Mouse (Mus musculus) bone marrow macrophage, adult 2 months (primary cell): Measurements from ENCODE around the gene Wdfy3. TPM values are rescaled to one million over a fixed set of nuclear protein-coding genes. Genes with fewer than 3 reads are reported as not detected.

Source experiments
- H3K27ac ChIP-seq: 2 replicates; pipeline ENCODE4 v1.5.1; 2012; ENCODE audit warnings: low read depth, low read length; ENCODE audit not compliant: insufficient read depth
- H3K4me1 ChIP-seq: 2 replicates; pipeline ENCODE4 v1.6.1; 2012; ENCODE audit warnings: low read length; ENCODE audit not compliant: control insufficient read depth, insufficient read depth
- H3K4me3 ChIP-seq: 2 replicates; pipeline ENCODE4 v1.5.1; 2012; ENCODE audit warnings: mild to moderate bottlenecking, low read length, moderate library complexity; ENCODE audit not compliant: insufficient read depth
- CTCF ChIP-seq: IDR thresholded peaks from 2 replicates; pipeline ENCODE4 v1.5.1; 2012; ENCODE audit warnings: low read depth, mild to moderate bottlenecking, low read length, moderate library complexity
- POLR2A ChIP-seq: IDR thresholded peaks from 2 replicates; pipeline ENCODE4 v1.6.1; 2012; ENCODE audit warnings: mild to moderate bottlenecking, low read depth, low read length, borderline replicate concordance
- polyA plus RNA-seq: library from polyadenylated mRNA; stranded (reverse); fragments of >200 nt; gene quantifications from 2 replicates; pipeline ENCODE4 v1.2.4, GENCODE M21; 2012; ENCODE audit not compliant: missing spikeins, insufficient read depth, insufficient read length

The Wdfy3 gene
- polyA plus RNA-seq, 1 experiment = 43.0 TPM

DNA sequence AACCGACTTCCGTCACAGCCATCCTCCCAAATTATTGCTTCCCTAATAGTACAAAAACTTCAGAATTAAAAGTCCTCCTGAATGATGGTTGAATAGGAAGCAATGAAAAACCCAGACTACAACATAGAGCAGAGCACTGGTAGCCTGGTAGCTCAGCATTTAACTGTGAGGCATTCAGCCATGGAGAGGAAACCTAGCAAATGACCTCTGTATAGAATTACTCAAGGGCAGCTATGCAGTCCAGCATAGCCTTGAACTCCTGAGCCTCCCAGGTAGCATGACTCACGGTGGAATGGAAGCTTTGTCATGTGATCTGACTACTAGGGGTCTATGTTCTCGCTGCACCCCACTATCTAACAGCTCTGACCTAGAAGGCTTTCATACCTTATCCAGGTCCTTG, 189.8 kb downstream of the Wdfy3 start:
- no peak overlapping the region for H3K27ac ChIP-seq
- H3K4me3 ChIP-seq = no peak overlapping the region
- no peak for TF ChIP-seq CTCF
- no peak for TF ChIP-seq POLR2A
- H3K4me1 ChIP-seq = no peaks in the 10 kb centered on the region

- TF ChIP-seq POLR2A (no peak), CTCF (no peak)
- no peak overlapping the region for H3K27ac ChIP-seq
These were observed 191.3 kb downstream of the Wdfy3 start for GRCm38 (mm10) chr5:101878403-101878802.

GRCm38 (mm10) chr5:101876185-101876584, 193.5 kb downstream of the Wdfy3 start:
- Histone ChIP-seq H3K4me1 (no peaks in the 10 kb centered on the region), H3K27ac (no peak overlapping the region), H3K4me3 (no peak overlapping the region)
- TF ChIP-seq POLR2A = no peak
- no peak for TF ChIP-seq CTCF

More at GRCm38 (mm10) chr5:101878403-101878802, 191.3 kb downstream of the Wdfy3 start:
- no peaks in the 10 kb centered on the region for H3K4me1 ChIP-seq
- no peak overlapping the region for H3K4me3 ChIP-seq

- peaks cover 2% of the 10 kb centered on the region; the same call in 1 of the 2 replicates for H3K4me1 ChIP-seq
- no peak overlapping the region for H3K27ac ChIP-seq
- H3K4me3 ChIP-seq = no peak overlapping the region
- TF ChIP-seq CTCF (no peak), POLR2A (no peak)
These were observed 203.0 kb downstream of the Wdfy3 start for GRCm38 (mm10) chr5:101866722-101867121.

DNA sequence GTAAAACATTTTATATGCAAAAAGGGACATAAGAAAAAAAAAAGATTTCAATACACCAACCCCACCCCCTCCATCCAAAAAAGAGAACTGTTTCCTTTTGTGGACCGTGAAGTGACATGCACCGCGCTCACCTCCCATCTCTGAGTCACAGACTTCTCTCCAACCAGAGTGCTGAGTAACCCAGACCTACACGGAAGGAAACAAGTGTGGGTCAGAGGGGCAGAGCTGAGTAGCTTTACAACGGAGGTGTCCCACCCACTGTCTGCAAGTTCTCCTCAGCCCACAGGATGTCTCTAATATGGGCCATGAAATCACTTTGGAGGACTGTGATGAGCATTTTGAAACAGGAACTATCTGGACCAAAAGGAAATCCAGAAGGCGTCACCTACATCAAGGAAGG, 205.8 kb downstream of the Wdfy3 start:
- H3K4me1 ChIP-seq = peaks cover 2% of the 10 kb centered on the region; the same call in 1 of the 2 replicates
- TF ChIP-seq CTCF = no peak
- no peak for TF ChIP-seq POLR2A
- no peak overlapping the region for H3K27ac ChIP-seq
- H3K4me3 ChIP-seq = no peak overlapping the region

DNA sequence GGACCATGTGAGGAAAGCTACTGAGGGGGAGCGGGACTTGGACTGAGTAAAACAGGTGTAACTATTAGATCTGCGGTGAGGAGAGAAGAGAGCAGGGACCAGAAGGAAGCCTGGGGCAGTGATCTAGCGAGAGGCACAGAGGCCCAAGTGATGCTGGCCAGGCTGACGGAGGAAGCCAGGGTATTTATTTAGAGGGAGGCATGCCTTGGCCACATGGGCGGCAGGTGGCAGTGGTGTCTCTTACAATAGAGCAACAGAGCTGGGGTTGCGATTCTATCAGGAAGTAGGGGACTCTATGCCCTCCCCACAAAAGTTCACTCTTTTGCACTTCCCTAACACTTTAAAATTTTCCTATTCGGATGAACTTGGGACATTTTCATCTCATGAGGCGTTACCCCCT, 207.1 kb downstream of the Wdfy3 start:
- Histone ChIP-seq H3K4me3 (no peak overlapping the region), H3K27ac (no peak overlapping the region), H3K4me1 (peaks cover 2% of the 10 kb centered on the region; the same call in 1 of the 2 replicates)
- no peak for TF ChIP-seq POLR2A
- TF ChIP-seq CTCF = no peak

DNA sequence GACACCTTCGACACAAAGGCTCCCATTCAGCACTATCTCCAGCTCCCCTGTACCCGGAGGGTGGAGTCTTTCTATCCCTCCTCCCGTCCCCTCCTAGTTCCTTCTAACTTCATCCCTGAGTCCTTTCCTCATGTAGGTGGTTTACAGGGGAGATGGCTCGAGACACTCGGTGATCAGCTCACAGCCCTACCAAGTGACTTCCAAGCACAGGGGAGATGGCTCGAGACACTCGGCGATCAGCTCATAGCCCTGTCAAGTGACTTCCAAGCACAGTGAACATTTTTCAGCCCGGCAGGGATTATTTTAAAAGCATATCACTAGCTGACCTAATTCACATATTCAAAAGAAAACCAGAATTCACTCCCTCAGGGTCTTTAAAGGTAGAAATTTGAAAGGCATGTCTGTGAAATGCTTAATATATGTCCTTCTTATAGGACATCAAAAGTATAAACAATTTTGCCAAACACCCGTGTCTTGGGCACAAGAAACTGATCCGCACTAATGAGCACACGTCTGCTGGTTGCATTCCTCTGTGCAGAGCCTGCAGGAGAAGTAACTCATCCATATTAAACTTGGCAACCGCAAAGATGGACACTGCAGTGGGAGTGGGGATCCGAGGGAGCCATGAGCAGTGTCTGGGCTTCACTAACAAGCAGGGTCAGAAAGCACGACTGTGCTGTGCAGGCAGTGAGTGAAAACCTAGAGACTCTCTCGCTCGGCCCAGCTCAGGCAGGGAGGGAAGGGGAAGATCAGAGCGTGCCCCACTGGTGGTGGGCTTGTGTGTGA, 207.7 kb downstream of the Wdfy3 start:
- Histone ChIP-seq H3K4me1 (peaks cover 2% of the 10 kb centered on the region; the same call in 1 of the 2 replicates), H3K27ac (no peak overlapping the region), H3K4me3 (no peak overlapping the region)
- TF ChIP-seq CTCF = no peak

- TF ChIP-seq POLR2A (no peak), CTCF (no peak)
- no peak overlapping the region for H3K27ac ChIP-seq
- H3K4me1 ChIP-seq = no peaks in the 10 kb centered on the region
- H3K4me3 ChIP-seq = no peak overlapping the region
These were observed 210.8 kb downstream of the Wdfy3 start for GRCm38 (mm10) chr5:101858891-101859436.

GRCm38 (mm10) chr5:101855475-101855874, 214.2 kb downstream of the Wdfy3 start:
- TF ChIP-seq CTCF (no peak), POLR2A (no peak)
- no peaks in the 10 kb centered on the region for H3K4me1 ChIP-seq

GRCm38 (mm10) chr5:101854667-101855066, 215.1 kb downstream of the Wdfy3 start:
- H3K4me3 ChIP-seq = no peak overlapping the region
- no peak overlapping the region for H3K27ac ChIP-seq
- TF ChIP-seq POLR2A (no peak), CTCF (peak; percentile 16; the same call in 1 of the 2 replicates)
- H3K4me1 ChIP-seq = no peaks in the 10 kb centered on the region

More at GRCm38 (mm10) chr5:101855475-101855874, 214.2 kb downstream of the Wdfy3 start:
- Histone ChIP-seq H3K4me3 (no peak overlapping the region), H3K27ac (no peak overlapping the region)
